Mouse (Mus musculus) cerebellum, adult 9-11 months (tissue): ENCODE data around the gene Klhl3.

Experiments used
- DNase-seq: peaks from one replicate; pipeline ENCODE4 v3.0.0; 2022

The Klhl3 gene

GRCm38 (mm10) chr13:58017298-58017697 lies 96.1 kb downstream of the Klhl3 start:
- no peak for DNase-seq

- peak; percentile 88 for DNase-seq
These were observed 101.1 kb downstream of the Klhl3 start for GRCm38 (mm10) chr13:58012067-58012925.

DNA sequence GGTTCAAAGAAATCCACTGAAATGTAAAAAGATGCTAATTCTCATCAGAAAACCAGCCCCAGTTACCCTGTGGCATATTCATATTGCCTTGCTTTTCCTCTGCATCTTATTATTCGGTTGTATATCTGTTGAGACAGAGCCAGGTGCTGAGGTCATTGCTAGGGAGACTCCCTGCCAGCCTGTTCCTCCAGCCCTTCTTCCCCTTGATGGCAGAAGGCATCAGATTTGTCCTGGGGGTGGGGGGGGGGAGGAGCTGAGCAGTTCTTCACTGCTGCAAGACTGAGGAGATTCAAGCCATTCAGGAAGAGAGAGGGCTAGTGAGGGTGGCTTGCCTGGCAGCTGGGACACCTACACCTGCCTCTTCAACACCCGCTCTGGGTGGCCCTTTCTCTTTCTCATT lies 101.9 kb downstream of the Klhl3 start:
- peak; percentile 84 for DNase-seq

DNA sequence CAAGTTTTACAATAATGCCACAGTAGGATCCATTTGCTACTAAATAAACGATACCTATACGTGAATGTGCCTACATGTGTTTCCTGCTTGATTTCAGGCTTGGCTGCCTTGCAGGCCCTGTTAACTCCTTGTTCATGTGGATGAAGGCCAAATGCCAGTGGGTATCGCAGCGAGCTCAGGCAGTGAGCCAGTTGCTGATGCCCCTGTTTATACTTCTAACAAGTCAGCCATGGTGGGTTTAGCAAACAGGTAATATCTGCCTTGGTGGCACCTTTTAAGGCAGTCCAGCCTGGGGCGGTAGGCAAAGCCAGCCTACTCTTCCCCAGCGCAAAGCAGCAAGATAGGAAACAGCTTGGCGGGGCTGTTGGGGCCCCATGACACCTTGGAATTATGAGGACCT lies 103.0 kb downstream of the Klhl3 start:
- peak; percentile 67 for DNase-seq

DNA sequence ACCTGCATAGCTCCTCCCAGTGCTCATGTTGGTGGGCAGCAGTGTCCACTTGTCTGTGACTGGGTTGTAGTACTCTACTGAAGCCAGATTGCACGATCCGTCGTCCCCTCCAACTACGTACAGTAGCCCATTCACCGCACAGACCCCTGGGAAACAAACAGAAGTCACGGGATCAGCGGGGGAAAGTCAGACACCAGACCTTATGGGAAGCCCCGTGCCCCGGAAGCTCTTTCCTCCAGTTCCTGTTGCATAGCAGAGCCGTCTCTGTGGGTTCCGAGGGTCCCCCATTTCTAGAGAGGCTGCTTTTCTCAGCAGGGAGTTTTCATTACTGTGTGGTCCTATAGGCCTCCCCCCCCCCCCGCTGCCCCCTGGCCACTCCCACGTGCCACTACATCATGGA lies 104.1 kb downstream of the Klhl3 start:
- DNase-seq, result no peak

DNA sequence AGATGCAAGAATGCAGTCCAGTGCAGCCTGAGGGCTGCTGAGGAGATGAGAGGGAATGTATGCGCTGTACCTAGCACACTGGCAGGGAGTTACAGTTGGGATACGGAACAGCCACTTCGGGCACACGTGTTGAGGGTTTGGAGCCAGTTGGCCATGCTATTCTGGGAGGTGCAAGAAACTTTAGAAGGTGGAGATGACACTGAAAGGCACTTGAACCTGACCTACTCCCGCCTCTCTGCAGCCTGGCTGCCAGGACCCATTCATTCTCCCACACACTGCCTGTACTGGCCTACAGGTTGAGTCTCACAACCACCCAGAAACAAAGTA lies 105.4 kb downstream of the Klhl3 start:
- DNase-seq, result no peak

GRCm38 (mm10) chr13:58007256-58008037 lies 105.9 kb downstream of the Klhl3 start:
- no peak for DNase-seq

DNA sequence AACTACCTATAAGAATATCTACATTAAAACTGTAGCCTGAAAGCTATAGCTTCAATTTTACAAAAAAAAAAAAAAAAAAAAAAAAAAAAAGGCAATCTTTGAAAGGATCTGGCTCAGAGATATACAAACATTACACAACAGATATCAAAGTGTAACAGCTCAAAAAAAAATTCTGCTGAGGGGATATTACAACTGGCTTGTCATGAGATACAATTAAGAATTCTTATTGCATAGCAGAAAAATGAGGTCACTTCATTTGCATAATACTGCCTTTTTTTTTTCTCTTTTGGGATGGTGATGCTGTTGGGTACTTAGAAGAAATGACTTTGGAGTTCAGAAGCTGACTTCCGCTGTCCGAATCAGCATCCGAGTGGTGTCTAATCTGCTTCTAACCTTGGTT lies 111.6 kb downstream of the Klhl3 start:
- DNase-seq, result no peak

DNA sequence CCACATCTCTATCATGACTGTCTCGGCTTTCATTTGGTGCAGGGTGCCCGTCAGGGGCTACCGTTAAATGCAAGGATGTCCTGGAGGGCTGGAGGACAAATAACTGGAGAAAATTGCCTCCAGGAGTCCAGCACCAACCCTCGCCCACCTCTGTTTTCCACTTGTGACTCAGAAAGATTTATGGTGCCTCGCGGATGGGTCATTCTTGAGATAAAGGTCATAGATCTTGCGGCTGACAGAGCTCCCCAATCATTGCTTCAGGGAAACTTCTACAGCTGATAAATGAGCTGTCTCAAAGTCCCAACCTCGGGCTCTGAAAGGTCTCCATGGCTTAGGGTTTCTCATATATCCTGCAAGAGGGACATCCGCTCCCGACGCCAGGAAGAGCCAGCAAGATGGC lies 116.9 kb downstream of the Klhl3 start:
- no peak for DNase-seq

- no peak for DNase-seq
These were observed 117.5 kb downstream of the Klhl3 start for GRCm38 (mm10) chr13:57995864-57996263.

DNA sequence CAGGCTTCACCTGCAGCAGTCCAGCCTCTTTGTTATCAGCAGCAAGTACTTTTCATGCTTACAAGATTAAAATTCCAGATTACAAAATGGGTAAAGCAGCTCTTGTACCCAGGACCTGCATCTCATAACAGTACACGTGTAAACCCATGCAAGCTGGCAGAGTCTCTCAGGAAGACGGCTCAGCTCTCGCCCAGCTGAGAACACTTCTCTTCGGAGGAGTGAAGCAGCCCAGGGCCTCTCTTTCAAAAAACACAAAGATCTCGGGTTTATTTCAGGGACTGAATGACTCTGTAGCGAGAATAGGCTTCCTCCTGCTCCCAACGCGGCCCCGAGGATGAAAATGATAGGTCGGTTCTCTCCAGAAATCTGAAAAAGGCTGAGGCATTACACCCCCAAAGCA lies 128.8 kb downstream of the Klhl3 start:
- no peak for DNase-seq

GRCm38 (mm10) chr13:57984163-57984562 lies 129.2 kb downstream of the Klhl3 start:
- no peak for DNase-seq

- peak; percentile 72 for DNase-seq
These were observed 130.1 kb downstream of the Klhl3 start for GRCm38 (mm10) chr13:57983330-57983729.

- DNase-seq, result peak; percentile 82
These were observed 130.5 kb downstream of the Klhl3 start for GRCm38 (mm10) chr13:57982904-57983303.

DNA sequence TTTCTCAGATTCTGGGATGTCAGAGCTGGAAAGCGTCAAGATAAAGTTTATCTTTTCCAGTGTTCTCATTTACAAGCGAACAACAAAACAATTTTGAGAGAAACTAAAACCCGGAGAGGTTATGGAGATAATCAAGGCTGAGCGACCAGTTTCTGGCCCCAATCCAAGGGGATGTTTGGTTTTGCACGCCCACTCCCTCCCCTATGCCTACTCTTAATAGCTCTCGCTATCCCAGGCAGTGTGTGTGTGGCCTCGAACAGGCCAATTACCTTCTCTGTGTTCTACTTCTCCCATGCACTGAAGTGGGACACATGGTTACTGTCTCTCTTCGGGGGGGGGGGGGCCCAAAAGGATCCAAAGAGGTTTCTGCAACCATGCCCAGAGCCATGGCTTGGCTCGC lies 132.7 kb downstream of the Klhl3 start:
- DNase-seq, result no peak

- no peak for DNase-seq
These were observed 133.3 kb downstream of the Klhl3 start for GRCm38 (mm10) chr13:57980071-57980470.

GRCm38 (mm10) chr13:57978931-57979330 lies 134.5 kb downstream of the Klhl3 start:
- DNase-seq, result no peak

- no peak for DNase-seq
These were observed 135.7 kb downstream of the Klhl3 start for GRCm38 (mm10) chr13:57977721-57978120.

GRCm38 (mm10) chr13:57965658-57966057 lies 147.7 kb downstream of the Klhl3 start:
- DNase-seq, result no peak

DNA sequence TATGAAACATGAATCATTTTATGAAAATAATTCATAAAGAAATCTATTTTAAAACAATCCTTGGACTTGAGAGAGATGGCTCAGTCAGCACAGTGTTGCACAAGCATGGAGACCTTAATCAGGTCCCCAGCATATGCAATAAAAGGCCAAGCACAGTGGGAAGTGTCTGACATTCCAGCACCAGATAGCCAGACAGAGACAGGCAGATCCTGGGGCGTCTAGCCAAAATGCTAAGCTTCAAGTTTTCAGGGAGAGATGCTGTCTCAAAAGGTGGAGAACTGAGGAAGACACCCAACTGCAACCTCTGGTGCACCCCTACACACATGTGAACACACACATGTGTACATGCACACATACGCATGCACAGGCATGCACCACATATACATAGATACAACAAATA lies 153.1 kb downstream of the Klhl3 start:
- DNase-seq, result no peak

DNA sequence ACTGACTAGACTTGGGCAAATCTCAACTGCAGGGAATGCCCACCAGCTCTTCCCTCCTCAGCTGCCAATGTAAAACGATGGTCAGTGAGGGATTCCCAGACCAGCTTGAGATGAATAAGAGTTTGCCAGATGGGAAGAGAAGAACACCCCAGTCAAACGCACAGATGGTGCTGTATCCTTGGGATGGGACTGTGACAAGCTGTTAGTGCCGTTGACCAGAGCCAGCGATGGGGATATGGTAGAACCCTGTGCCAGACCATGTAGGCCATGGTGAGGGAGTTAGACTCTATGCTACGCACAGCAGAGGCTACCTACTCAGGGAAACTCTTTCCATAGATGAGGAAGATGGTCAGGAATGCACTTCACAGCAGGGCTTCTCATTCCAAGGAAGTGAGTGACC lies 153.6 kb downstream of the Klhl3 start:
- peak; percentile 82 for DNase-seq
